Mouse (Mus musculus) CH12.LX (cell line): ENCODE results near the gene Sycp2l. TPM values are rescaled to one million over a fixed set of nuclear protein-coding genes. Genes with fewer than 3 reads are reported as not detected.

ENCODE experiments used
- DNase-seq: peaks from one replicate; pipeline ENCODE4 v3.0.0-alpha.2; 2013; ENCODE audit errors: extremely low read depth
- H3K27ac ChIP-seq: 2 replicates; pipeline ENCODE4 v1.5.1; 2012; ENCODE audit warnings: low read depth, mild to moderate bottlenecking, control low read depth, moderate library complexity; ENCODE audit not compliant: insufficient read depth
- H3K27me3 ChIP-seq: replicated peaks from 2 replicates; pipeline ENCODE3; 2012; ENCODE audit warnings: inconsistent platforms
- H3K36me3 ChIP-seq, 2 experiments: replicated peaks in 1 of 2; 2 replicates each; pipeline versions ENCODE3 to v1.6.1; 2012; ENCODE audit warnings: inconsistent platforms in 1 of 2, low read length in 1 of 2, mild to moderate bottlenecking in 1 of 2, mixed read lengths in 1 of 2, moderate library complexity in 1 of 2; ENCODE audit not compliant: control insufficient read depth in 1 of 2, insufficient read depth in 1 of 2
- H3K4me1 ChIP-seq, 2 experiments: 2 replicates each; pipeline ENCODE4 v1.6.1; 2012; ENCODE audit warnings: inconsistent platforms in 1 of 2, moderate library complexity in 1 of 2; ENCODE audit not compliant: insufficient read depth in 2 of 2, control insufficient read depth in 1 of 2
- H3K4me2 ChIP-seq: 2 replicates; pipeline ENCODE4 v1.6.1; 2012; ENCODE audit warnings: low read depth, mild to moderate bottlenecking, control low read depth; ENCODE audit not compliant: poor library complexity, insufficient read depth, severe bottlenecking
- H3K4me3 ChIP-seq, 3 experiments: fragments of 150-350 bp in 1 of 3; sonication (generic) in 1 of 3; replicated peaks in 1 of 3; 2 replicates each; pipeline versions ENCODE3 to v1.5.1; 2011 to 2012; ENCODE audit warnings: low read depth in 2 of 3, low read length in 2 of 3, mild to moderate bottlenecking in 2 of 3, moderate library complexity in 2 of 3, control low read depth in 1 of 3, improper control_type of control experiment in 1 of 3, inconsistent platforms in 1 of 3, mixed read lengths in 1 of 3; ENCODE audit not compliant: poor library complexity in 1 of 3
- H3K79me2 ChIP-seq: replicated peaks from 2 replicates; pipeline ENCODE4 v1.6.1; 2012; ENCODE audit warnings: mild to moderate bottlenecking, moderate library complexity; ENCODE audit not compliant: control insufficient read depth, poor library complexity, insufficient read depth, severe bottlenecking; ENCODE audit errors: extremely low read depth
- H3K9ac ChIP-seq: 2 replicates; pipeline ENCODE4 v1.6.1; 2012; ENCODE audit warnings: low read depth, mild to moderate bottlenecking, control low read depth, moderate library complexity; ENCODE audit not compliant: insufficient read depth
- H3K9me3 ChIP-seq: replicated peaks from 2 replicates; pipeline ENCODE3; 2012; ENCODE audit warnings: low read length, inconsistent platforms, mixed read lengths
- BHLHE40 ChIP-seq: IDR thresholded peaks from 2 replicates; pipeline ENCODE4 v1.6.1; 2011; ENCODE audit warnings: mild to moderate bottlenecking, low read depth, low read length, improper control_type of control experiment
- CTCF ChIP-seq, 2 experiments: IDR thresholded peaks in 1 of 2; conservative IDR thresholded peaks in 1 of 2; 2 replicates each; pipeline ENCODE4 v1.5.1; 2011 to 2012; ENCODE audit warnings: low read depth in 2 of 2, low read length in 2 of 2, improper control_type of control experiment in 1 of 2, inconsistent platforms in 1 of 2, mild to moderate bottlenecking in 1 of 2, moderate library complexity in 1 of 2
- JUND ChIP-seq: conservative IDR thresholded peaks from 2 replicates; pipeline ENCODE4 v1.6.1; 2011; ENCODE audit warnings: low read depth, low read length, improper control_type of control experiment
- KAT2A ChIP-seq: IDR thresholded peaks from 2 replicates; pipeline ENCODE4 v1.6.1; 2012; ENCODE audit warnings: low read length, improper control_type of control experiment, inconsistent platforms; ENCODE audit not compliant: insufficient replicate concordance
- MAFK ChIP-seq: IDR thresholded peaks from 2 replicates; pipeline ENCODE4 v1.6.1; 2011; ENCODE audit warnings: low read length, improper control_type of control experiment; ENCODE audit not compliant: insufficient replicate concordance
- MXI1 ChIP-seq: IDR thresholded peaks from 2 replicates; pipeline ENCODE4 v1.6.1; 2011; ENCODE audit warnings: mild to moderate bottlenecking, low read depth, low read length, improper control_type of control experiment
- MYC ChIP-seq: IDR thresholded peaks from 2 replicates; pipeline ENCODE4 v1.6.1; 2011; ENCODE audit warnings: low read depth, mild to moderate bottlenecking, improper control_type of control experiment, low read length
- NRF1 ChIP-seq: IDR thresholded peaks from 2 replicates; pipeline ENCODE4 v1.6.1; 2014; ENCODE audit warnings: low read depth, mild to moderate bottlenecking, inconsistent platforms, low read length, improper control_type of control experiment, moderate library complexity
- POLR2A ChIP-seq: IDR thresholded peaks from 2 replicates; pipeline ENCODE4 v1.6.1; 2011; ENCODE audit warnings: low read depth, mild to moderate bottlenecking, improper control_type of control experiment, low read length
- POLR2AphosphoS2 ChIP-seq: IDR thresholded peaks from 2 replicates; pipeline ENCODE4 v1.6.1; 2011; ENCODE audit warnings: low read depth, low read length, improper control_type of control experiment
- RAD21 ChIP-seq: IDR thresholded peaks from 2 replicates; pipeline ENCODE4 v1.6.1; 2011; ENCODE audit warnings: low read depth, mild to moderate bottlenecking, low read length, improper control_type of control experiment, moderate library complexity
- SMC3 ChIP-seq: IDR thresholded peaks from 2 replicates; pipeline ENCODE4 v1.6.1; 2011; ENCODE audit warnings: low read depth, low read length, improper control_type of control experiment
- TBP ChIP-seq: conservative IDR thresholded peaks from 2 replicates; pipeline ENCODE4 v1.6.1; 2011; ENCODE audit warnings: low read depth, low read length, improper control_type of control experiment
- USF1 ChIP-seq: IDR thresholded peaks from 2 replicates; pipeline ENCODE4 v1.6.1; 2014; ENCODE audit warnings: low read depth, mild to moderate bottlenecking, inconsistent platforms, low read length, improper control_type of control experiment
- ZC3H11A ChIP-seq: IDR thresholded peaks from 2 replicates; pipeline ENCODE4 v1.6.1; 2012; ENCODE audit warnings: low read depth, mild to moderate bottlenecking, inconsistent platforms, low read length, improper control_type of control experiment
- ZKSCAN1 ChIP-seq: IDR thresholded peaks from 2 replicates; pipeline ENCODE4 v1.6.1; 2012; ENCODE audit warnings: low read depth, inconsistent platforms, low read length, improper control_type of control experiment, borderline replicate concordance
- dilution Hi-C: fragments of 300-500 bp; cut with MboI; formaldehyde crosslinking; loops from 2 replicates; pipeline ENCODE4 v1.14.3; 2020; ENCODE audit warnings: low sequenced_read_pairs; ENCODE audit not compliant: extremely low pct_unique_long_range_greater_than_20kb, extremely low pct_ligation_motif_present
- in situ Hi-C: fragments of 300-500 bp; cut with MboI; formaldehyde crosslinking; loops from 3 replicates; pipeline ENCODE4 v1.14.3; 2019; ENCODE audit warnings: low sequenced_read_pairs, low pct_ligation_motif_present, low pct_unique_long_range_greater_than_20kb, mixed read lengths
- polyA plus RNA-seq: library from polyadenylated mRNA; unstranded; fragments of >175 nt; gene quantifications from 2 replicates; pipeline ENCODE4 v1.2.1, GENCODE M21; 2012; ENCODE audit warnings: low read depth; ENCODE audit not compliant: insufficient read length
- total RNA-seq, 2 experiments: library from RNA; depleted of rRNA; stranded (reverse); fragments of 300-350 nt in 1 of 2; fragments of >200 nt in 1 of 2; gene quantifications; 2 replicates each; pipeline ENCODE4 v1.2.3; 2012 to 2014

Sycp2l gene
- total and polyA plus RNA-seq, 3 experiments, result 0.21 to 1.3 (median 0.36) TPM

DNA sequence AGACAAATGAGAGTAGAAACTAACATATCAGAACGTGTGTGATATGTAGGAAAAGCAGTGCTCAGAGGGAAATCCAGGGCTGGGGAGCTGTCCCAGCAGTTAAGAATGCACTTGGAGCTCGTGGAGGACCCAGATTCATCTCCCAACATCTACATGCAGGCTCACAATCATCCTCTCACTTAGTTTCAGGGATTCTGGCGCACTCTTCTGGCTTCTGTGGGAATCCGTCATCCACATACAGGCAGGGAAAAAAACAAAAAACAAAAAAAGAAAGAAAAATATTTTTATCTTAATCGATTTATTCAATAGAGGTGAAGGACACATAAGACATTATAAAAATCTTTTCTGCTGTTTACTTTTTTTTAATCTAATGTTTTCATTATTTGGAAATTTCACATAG, 44.3 kb downstream of the Sycp2l start:
- H3K4me2 ChIP-seq, result no peak overlapping the region
- in situ Hi-C loops, result no loop called here
- no peaks in the 10 kb centered on the region for H3K27me3 ChIP-seq
- DNase-seq, result no peak
- H3K9ac ChIP-seq, result no peak overlapping the region
- H3K27ac ChIP-seq, result no peak overlapping the region
- 0 out of 4 replicates have a peak, but pooled peaks cover 0 to 5% of the 10 kb centered on the region in 2 experiments for H3K4me1 ChIP-seq
- H3K36me3 ChIP-seq, result no peaks in the 10 kb centered on the region
- TF ChIP-seq BHLHE40 (no peak), RAD21 (peak; percentile 26), CTCF (conservative IDR thresholded peaks at IDR 0.05 in 1 of 2, IDR thresholded peaks at IDR 0.05 in 1 of 2; ENCODE audit: low read depth in 2 of 2, low read length in 2 of 2) (peak in 1 of 2 experiments; percentile 28; a peak in 2 of 4 replicates)
- dilution Hi-C loops, result no loop called here
- no peaks in the 10 kb centered on the region for H3K9me3 ChIP-seq
- no peaks in the 10 kb centered on the region for H3K79me2 ChIP-seq
- H3K4me3 ChIP-seq, result no peak overlapping the region

DNA sequence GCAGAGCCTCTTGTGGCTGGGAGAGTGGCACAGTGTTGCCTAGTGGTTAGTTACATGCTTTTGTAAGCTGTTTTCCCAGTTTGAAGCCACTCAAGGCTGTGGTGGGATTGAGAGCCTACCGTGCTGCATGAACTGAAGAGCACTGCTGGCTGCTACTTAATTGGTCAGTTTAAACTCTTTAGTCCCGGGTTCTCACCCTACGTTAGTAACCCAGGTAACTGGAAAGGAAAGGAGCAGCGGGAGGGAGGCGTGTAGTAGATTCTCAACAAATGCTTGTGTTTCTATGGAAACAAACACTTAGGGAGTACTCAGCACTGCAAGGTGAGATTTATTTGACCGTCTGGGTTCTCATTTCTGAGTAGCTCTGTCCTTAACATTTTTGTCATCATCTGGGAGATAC, 73.8 kb downstream of the Sycp2l start:
- in situ Hi-C loops (no loop called here), dilution Hi-C loops (no loop called here)
- TF ChIP-seq SMC3 (no peak), POLR2A (no peak), TBP (no peak), ZKSCAN1 (no peak), USF1 (no peak), ZC3H11A (no peak), JUND (no peak), BHLHE40 (no peak), KAT2A (no peak), MXI1 (no peak), MAFK (no peak), MYC (no peak), NRF1 (no peak), POLR2AphosphoS2 (no peak)
- no peak overlapping the region for H3K9ac ChIP-seq
- H3K4me2 ChIP-seq, result no peak overlapping the region
- H3K27me3 ChIP-seq, result no peaks in the 10 kb centered on the region
- H3K4me1 ChIP-seq, result no peaks in the 10 kb centered on the region
- no peak overlapping the region for H3K27ac ChIP-seq
- DNase-seq, result no peak
- H3K4me3 ChIP-seq, result no peak overlapping the region
- H3K79me2 ChIP-seq, result no peaks in the 10 kb centered on the region
- H3K9me3 ChIP-seq, result peaks cover 5% of the 10 kb centered on the region
- no peaks in the 10 kb centered on the region for H3K36me3 ChIP-seq
